Mouse (Mus musculus): ENCODE results near the gene Ciapin1.

Gene Ciapin1

DNA sequence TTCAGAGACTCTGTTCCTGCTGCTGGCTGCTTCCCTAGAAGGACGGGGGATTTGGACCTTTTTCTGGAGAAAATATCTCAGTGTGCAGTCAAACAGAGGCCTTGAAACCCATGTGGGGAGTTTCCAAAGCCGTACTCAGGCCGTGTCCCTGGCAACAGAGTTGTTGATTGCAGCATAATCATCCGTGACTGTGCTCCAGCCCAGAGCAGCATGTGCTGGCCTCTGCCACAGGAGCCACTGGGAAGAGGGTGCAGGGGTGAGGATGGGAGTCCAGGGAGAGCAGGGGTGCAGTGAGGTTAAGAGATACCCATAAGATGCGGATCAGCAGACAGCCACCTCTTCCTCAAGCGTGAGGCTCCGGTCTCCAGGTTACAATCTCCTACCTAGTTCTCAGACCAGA lies 30.7 kb downstream of the Ciapin1 start:
- DNase-seq (ENCODE audit: low read depth, low spot score) = no peak

DNA sequence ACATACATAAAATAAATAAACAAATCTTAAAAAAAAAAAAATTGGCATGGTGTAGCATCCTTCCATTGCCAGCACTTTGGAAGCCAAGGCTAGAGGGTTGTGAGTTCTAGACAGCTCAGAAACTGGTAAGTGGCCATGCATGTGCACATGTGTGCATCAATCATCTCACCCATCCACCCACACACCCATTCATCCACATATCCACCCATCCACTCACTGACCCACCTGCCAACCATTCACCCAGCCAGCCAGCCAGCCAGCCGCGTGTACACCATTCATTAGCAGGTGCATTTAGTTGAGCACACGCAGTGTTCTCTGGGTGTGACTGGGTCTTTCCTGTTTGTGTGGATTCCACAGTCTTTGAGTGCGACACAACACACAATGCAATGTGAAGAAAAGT lies 32.3 kb downstream of the Ciapin1 start:
- no peak for DNase-seq (ENCODE audit: low read depth, low spot score)

DNA sequence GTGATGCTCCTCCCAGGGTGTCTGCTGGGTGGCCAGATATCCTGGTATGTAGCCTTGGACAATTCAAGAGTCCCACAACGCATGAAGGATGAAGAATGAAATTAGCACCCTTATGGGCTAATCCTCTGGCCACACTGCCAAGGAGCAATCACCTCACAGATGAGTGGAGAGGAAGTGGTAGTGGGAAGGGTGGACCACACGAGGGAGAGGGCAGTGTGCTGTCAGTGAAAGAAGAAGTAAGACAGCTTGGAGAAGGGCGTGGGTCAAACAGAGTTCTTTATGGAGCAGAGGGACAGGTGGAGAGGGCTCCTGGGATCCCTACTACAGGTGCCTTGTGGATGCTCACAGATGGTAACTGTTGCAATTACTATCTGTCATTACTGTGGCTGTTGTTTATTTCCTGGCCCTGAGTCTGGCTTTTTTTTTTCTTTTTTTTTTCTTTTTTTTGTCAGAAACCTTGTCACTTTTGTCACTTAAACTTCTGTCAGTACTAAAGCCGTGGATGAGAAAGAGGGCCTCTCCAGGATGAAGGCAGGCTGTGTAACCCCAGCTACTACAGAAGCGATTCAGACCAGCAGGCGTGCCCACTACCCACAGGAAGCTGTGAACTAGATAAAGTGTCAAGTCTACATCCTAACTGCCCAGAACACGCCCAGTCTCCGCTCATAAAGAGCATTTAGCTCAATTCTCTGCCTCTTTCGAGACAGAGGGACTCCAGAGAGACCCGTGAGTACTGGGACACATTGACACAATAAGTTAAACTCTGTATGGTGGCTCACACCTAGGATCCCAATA lies 33.4 kb downstream of the Ciapin1 start:
- no peak for DNase-seq (ENCODE audit: low read depth, low spot score)

DNA sequence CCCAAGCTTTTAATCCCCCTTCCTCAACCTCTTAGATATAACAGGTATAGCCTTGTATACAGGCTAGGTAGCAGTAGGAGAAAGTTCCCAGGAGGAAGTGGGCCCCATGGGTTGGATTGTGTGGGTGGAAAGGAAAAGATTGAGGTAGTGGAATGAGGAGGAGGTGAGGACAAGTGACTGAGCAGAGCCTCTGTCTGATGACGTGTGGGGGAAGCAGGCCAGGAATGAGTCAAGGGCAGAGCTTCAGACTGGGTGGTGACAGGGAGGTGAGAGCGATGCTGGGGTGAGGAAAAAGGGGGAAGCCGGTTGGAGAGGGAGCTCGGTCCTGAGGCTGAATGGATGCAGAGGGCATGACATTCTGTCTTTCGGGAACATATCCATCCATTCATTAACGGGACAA lies 34.6 kb downstream of the Ciapin1 start:
- no peak for DNase-seq (ENCODE audit: low read depth, low spot score)

DNA sequence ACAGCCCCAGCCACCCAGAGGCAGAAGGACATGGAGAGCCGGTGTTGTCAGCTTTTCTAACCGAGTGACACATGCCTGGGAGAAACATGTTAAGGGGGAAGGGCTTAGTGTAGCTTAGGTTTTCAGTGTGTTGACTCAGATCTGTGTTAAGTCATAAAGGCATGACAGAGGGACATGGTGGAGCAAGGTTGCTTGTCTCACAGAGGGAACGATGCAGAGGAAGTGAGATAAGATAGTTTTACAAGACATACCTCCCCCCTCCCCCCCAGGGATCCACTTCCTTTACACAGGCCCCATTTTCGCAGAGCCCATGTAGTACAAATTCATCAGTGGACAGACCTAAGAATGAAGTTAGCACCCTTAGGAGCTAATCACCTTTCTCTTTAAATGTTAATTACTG lies 35.8 kb downstream of the Ciapin1 start:
- no peak for DNase-seq (ENCODE audit: low read depth, low spot score)

DNA sequence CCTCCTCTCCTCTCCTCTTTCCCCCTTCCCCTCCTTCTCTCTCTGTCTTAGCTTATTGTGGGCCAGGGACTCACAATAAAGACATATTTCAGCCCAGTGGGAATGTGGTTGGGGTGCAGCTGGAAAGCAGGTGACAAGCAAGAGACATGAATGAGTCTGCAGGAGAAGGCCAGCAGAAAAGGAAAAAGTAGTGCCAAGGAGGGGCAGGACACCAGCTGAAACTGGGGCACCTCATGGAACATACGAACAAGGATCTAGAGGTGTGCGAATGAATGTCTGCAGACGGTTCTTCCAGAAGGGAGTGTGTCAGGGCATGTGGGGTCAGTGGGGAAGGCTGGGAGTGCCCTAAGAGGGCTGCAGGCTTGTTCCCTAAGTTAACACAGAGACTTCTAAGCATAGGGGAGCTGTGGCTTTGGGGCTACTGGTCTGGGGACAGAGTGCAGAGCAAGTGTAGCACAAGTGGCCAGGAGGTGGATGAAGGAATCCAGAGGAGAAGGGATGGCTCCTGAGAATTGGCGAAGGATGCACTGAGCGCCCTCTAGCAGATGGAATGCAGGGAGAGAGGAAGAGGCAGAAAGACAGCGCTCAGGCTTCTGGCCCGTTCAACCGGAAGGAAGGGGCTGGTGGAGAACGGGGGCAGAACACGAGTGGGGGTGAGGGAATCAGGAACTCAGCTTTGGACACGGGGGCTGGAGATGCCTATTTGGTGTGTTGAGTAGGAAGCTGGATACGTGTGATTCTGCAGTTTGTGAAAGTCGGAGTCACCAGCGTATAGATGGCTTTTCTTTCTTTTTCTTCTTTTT lies 36.7 kb downstream of the Ciapin1 start:
- DNase-seq (ENCODE audit: low read depth, low spot score) = peak; percentile 77

DNA sequence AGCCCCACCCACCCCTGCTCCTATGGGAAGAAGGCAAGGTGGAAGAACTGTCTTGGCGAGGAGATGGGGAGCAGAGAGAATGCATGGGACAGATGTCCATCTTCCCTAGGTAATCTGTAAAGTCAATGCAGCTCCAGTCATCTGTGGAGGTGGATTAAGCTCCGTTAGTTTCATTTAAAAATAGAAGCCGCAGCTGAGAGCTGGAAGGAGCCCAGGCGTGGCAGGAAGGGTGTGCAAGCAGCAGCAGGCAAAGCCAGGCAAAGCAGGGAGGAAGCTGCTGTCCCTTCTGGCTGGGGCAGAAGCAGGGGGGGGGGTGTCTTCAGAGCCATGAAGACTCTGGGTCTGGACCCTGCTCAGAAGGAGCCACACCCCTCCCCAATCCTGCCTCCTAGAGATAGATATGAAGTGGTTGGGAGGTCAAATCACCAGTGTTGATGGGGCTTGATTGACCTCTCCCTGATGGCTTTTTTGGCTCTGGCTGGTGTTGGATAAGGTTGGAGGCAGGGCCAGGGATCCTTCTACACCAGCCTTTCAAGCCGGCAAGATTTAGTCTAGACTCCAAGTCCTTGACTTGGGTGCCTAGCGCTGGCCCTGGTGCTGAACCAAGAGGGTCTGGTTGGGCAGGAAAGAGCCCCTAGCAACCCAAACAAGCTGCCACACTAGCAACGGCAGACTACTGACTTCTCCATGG lies 37.7 kb downstream of the Ciapin1 start:
- DNase-seq (ENCODE audit: low read depth, low spot score) = peak; percentile 80

DNA sequence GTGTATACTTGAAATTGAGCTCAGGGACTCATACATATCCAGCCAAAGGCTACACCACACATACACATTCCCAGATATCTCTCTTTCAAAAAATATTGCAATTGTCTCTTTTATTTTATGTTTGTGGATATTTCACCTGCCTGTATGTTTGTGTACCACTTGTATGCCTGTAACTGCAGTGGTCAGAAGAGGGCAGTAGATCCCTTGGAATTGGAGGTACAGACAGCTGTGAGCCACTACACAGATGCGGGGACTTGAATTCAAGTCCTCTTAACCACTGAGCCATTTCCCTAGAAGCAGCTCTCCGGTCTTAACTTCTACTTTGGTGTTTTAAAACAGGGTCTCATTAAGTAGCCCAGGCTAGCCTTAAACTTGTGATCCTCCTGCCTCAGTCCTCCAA lies 43.4 kb downstream of the Ciapin1 start:
- DNase-seq (ENCODE audit: low read depth, low spot score) = no peak

DNA sequence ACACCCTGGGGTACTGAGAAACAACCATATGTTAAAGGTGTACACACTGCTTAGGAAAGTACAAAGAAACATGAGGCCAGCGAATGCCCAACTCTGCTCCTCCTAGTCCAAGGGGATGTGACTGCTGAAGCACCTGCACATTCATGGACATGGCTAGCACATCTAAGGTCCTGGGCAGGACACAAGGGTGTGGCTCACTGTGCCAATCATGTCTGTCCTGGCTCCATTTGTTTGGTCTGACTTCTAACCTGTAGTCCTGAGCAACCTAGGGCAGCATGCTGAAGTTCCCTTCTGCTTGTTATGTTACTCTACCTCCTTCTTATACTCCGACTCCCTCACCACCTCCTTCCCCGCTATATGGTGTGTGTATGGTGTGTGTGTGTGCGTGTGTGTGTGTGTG lies 43.8 kb downstream of the Ciapin1 start:
- DNase-seq (ENCODE audit: low read depth, low spot score) = no peak

DNA sequence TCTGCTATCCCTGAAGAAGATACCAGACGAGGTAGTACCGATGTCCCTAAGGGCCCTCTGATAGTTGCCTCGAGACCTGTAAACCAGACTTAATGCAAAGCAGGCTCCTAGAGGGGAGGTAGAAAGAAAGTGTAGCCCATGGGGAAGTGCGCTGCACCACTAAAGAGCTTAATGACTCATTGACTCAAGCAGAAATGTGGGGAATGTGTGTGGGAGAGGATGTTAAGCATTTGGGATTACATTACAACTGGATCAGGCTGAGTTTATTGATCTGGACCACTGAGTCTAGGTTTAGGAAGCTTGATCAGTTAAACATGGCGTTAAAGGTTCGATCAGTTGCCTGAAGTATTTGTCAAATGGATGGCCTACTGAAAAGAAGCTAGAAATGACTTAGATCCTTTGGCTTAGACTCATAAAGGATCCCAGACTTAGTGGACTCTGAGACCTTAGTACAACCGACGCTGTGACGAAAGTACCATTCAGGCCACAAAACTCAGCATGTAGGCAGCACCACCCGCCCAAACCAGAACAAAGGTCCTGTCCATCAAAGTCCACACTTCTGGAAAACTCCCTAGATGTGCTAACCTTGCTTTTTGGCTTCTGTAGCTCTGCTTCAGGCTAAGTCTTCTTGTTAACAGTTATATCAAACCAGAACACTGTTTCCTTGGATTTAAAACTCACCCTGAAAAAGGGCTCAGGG lies 48.8 kb downstream of the Ciapin1 start:
- DNase-seq (ENCODE audit: low read depth, low spot score) = peak; percentile 18

DNA sequence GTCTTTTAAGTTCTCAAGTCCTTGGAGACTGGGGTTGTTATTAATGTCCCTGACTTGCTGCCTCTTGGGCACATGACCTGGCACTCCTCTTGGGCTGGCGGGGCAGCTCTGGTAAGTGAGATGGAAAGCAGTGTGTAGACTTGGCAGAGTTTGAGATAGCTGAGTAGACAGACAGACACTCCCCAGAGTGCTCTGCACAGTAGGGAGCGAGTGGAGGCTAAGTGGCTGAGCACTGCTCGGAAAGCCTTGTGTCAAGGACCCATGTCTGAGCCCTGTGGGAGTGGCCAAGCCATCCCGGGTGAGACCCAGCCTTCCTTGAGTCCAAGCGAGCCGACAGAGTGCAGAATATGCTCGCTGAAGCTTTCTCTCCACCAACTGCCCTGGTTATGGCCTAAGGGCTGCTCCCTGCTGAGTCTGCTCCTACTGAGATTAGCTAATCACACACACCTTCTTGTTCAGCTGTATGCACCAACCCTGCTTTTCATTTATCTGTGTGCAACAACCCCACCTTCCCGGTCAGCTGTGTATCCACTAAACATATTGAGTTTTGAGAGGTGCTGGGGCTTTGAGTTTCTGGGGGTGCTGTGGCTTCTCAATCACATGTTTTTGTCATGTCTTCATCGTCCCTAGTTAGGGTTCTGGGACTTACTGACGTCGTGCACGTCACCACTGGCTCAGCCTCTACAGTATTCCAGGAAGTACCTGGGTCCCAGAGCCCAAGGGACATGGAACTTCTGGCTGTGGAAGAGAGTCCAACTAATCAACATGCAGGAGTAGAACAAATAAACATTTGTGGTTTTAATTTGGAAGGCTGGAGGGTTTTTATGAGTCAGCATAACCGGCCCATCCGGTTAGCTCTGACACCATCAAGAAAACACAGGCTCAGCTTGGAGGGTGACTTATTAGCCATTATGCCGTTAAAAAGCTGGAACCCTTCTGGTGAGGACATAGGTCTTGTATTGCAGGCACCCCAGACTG lies 50.3 kb downstream of the Ciapin1 start:
- peak; percentile 51 for DNase-seq (ENCODE audit: low read depth, low spot score)

DNA sequence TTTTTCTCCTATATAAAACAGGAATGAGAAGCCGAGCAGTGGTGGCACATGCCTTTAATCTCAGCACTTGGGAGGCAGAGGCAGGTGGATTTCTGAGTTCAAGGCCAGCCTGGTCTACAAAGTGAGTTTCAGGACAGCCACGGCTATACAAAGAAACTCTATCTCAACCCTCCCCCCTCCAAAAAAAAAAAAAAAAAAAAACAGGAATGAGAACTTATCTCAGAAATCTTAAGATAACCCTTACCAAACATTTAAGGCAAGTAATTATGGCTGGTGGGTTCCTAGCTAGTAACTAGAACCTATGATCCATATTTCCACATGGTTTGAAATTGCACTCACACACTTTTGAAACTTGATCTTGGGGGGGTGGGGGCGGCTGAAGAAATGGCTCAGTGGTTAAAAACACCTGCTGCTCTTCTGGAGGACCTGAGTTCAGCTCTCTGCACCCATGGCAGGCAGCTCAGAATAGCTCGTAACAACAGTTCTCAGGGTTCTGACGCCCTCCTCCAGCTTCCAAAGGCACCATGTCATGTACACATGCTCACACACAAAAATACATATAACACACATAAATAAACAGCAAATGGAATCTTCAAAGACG lies 52.1 kb downstream of the Ciapin1 start:
- DNase-seq (ENCODE audit: low read depth, low spot score) = no peak

DNA sequence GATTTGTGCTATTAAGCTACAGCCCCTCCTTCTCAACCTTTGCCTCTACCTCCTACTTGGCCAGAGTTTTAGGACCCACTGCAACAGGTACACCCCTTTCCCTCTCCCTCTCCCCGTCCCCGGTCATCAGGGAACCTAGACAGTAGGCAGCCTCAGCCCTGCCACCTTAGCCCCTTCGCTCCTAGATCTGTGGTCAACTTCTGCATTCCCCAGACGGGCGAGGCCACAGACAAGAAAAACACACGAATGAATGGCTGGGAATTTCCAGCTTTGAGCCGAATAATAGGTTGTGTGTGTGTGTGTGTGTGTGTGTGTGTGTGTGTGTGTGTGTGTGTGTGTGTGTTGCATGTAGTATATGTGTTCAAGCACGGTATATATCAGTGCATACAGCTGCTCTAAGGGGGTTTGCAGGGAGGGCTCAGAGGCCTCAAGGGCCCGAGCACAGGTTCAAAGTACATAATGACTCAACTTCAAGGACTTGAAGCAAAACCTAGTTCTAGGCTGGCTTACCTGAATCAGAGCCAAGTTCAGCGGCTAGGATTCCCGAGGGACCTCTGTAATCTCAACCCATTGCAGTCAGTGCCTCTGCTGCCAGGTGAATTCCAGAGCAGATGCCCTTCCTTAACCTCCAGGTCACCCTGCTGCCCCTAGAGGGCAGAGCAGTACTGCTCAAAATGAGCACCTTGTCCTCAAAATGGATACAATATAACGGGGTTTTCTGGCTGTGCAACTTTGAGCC lies 52.7 kb downstream of the Ciapin1 start:
- DNase-seq (ENCODE audit: low read depth, low spot score) = peak; percentile 63

DNA sequence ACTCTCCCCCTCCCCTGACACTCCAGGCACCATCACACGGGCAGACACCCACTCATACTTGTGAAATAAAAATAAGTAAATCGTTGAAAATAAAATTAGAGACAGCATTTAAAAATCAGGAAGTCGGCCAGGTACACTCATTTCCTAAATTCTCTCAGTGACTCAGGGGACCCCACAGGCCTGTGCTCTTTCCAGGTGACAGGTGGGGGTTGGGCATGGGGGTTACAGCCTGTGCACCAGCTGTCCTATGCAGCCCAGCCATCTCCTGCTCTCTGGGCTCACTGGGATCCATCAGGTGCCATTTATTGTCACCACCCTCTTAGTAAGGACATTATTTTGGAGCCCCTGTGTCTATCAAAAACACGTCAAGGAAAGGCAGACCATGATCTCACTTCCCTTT lies 54.3 kb downstream of the Ciapin1 start:
- DNase-seq (ENCODE audit: low read depth, low spot score) = no peak

DNA sequence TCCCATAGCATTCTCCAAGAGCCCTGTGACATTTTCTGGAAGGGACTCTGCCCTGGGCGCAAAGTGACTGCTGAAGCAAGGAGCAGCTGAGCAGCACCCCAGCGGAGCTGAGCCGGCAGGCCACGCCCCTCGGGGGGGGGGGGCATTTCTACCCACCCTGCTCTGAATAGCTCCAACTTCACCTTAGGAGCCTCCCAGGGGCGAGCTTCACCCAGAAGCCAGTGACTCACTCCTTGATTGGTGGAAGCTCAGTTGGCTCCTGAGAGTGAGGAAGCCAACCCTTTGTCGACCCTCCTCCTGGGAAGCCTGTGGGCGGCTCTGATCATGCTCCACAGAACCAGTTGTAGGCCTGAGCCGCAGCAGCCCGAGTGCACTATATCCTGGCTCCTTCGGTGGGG lies 56.3 kb downstream of the Ciapin1 start:
- DNase-seq (ENCODE audit: low read depth, low spot score) = peak; percentile 75

DNA sequence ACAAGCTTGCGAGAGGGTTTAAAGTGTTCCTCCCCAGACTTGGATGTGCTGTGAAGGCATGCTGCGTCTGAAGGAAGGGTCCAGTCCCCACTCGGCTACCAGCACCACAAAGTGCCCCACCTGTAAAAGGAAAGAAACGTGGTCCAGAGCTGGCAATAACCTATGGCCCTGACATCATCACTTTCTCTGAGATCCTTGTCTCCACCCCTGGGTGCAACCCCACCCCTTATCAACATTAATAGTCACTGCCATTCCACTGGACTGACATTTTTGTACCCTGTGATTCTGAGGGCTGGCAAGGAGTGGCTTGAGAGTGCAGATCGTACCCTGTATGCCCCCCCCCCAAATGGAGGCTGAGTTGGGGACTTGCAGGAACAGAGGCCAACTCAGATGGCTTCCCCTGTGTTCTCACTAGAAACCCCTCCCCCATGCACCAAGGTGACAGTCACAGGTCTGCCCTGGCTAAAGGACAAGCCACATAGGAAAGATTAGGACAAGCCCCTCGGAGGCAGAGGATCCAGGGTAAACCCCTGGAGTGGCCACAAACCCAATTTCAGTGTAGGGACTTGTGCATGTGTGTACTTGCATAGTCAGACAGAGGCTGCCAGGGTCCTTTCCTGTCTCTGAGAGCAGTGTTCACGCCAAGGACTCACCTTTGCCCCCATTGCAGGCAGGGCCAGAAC lies 56.9 kb downstream of the Ciapin1 start:
- DNase-seq (ENCODE audit: low read depth, low spot score) = no peak

DNA sequence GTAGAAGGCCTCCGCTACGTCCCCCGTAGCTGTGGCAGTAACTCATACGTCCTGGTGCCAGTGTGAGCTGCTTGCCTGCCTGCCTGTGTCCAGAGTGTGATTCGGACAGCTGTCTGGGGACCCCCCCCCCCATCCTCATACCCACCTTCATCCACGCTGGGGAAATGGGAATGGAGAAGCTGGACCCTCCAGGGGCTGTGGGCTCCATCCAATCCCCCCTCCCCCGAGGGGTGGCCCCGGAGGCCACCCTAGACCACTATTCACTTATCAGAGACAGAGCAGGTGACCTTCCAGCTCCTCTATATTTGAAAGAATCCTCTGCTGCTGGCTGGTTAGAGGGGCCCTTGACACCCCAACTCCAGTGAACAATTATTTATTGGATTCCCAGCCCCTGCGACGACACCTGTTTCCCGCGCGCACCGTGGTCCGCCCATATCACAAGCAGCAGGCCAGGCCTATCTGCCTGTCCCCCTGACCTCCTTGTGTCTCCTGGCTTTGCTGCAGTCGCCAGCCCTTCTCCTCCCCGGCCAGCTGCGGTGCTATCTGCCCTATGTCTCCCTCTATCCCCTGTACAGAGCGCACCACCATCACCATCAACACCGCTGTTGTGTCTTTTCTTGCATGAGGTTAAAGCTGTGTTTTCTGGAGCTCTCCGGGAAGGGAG lies 57.5 kb downstream of the Ciapin1 start:
- DNase-seq (ENCODE audit: low read depth, low spot score) = no peak

DNA sequence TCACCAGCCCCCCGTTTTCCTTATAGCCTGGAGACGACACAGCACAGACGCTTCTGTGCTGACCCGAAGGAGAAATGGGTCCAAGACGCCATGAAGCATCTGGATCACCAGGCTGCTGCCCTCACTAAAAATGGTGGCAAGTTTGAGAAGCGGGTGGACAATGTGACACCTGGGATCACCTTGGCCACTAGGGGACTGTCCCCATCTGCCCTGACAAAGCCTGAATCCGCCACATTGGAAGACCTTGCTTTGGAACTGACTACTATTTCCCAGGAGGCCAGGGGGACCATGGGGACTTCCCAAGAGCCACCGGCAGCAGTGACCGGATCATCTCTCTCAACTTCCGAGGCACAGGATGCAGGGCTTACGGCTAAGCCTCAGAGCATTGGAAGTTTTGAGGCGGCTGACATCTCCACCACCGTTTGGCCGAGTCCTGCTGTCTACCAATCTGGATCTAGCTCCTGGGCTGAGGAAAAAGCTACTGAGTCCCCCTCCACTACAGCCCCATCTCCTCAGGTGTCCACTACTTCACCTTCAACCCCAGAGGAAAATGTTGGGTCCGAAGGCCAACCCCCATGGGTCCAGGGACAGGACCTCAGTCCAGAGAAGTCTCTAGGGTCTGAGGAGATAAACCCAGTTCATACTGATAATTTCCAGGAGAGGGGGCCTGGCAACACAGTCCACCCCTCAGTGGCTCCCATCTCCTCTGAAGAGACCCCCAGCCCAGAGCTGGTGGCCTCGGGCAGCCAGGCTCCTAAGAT lies 58.4 kb downstream of the Ciapin1 start:
- DNase-seq (ENCODE audit: low read depth, low spot score) = no peak
